Mouse (Mus musculus) ES-E14 (cell line): ENCODE measurements around the gene Fchsd2.

Experiments used
- CHD2 ChIP-seq: IDR thresholded peaks from 2 replicates; pipeline ENCODE4 v1.6.1; 2014; ENCODE audit warnings: mild to moderate bottlenecking, low read depth, low read length, inconsistent platforms
- HCFC1 ChIP-seq: IDR thresholded peaks from 2 replicates; pipeline ENCODE4 v1.6.1; 2012; ENCODE audit warnings: low read length, inconsistent platforms, borderline replicate concordance; ENCODE audit not compliant: insufficient read depth
- ZC3H11A ChIP-seq: IDR thresholded peaks from 2 replicates; pipeline ENCODE4 v1.6.1; 2012; ENCODE audit warnings: low read depth, mild to moderate bottlenecking, inconsistent platforms, low read length, borderline replicate concordance
- ZNF384 ChIP-seq: IDR thresholded peaks from 2 replicates; pipeline ENCODE4 v1.6.1; 2012; ENCODE audit warnings: low read depth, low read length, inconsistent platforms

GRCm38 (mm10) chr7:101134117-101134516 lies 41.5 kb downstream of the Fchsd2 start:
- no peak for TF ChIP-seq CHD2
- no peak for TF ChIP-seq HCFC1
- TF ChIP-seq ZC3H11A = no peak
- no peak for TF ChIP-seq ZNF384
